Mouse (Mus musculus) bone marrow, adult 2 months (tissue): Measurements from ENCODE around the gene Casz1.

Source experiments
- CTCF ChIP-seq: fragments of 200-500 bp; IDR thresholded peaks from 2 replicates; pipeline ENCODE4 v1.5.1; 2011; ENCODE audit warnings: low read length, control low read depth; ENCODE audit not compliant: control insufficient read depth, insufficient read depth
- POLR2A ChIP-seq: fragments of 200-500 bp; IDR thresholded peaks from 2 replicates; pipeline ENCODE4 v1.6.1; 2011; ENCODE audit warnings: low read depth, mild to moderate bottlenecking, control low read depth, low read length, borderline replicate concordance; ENCODE audit not compliant: control insufficient read depth

DNA sequence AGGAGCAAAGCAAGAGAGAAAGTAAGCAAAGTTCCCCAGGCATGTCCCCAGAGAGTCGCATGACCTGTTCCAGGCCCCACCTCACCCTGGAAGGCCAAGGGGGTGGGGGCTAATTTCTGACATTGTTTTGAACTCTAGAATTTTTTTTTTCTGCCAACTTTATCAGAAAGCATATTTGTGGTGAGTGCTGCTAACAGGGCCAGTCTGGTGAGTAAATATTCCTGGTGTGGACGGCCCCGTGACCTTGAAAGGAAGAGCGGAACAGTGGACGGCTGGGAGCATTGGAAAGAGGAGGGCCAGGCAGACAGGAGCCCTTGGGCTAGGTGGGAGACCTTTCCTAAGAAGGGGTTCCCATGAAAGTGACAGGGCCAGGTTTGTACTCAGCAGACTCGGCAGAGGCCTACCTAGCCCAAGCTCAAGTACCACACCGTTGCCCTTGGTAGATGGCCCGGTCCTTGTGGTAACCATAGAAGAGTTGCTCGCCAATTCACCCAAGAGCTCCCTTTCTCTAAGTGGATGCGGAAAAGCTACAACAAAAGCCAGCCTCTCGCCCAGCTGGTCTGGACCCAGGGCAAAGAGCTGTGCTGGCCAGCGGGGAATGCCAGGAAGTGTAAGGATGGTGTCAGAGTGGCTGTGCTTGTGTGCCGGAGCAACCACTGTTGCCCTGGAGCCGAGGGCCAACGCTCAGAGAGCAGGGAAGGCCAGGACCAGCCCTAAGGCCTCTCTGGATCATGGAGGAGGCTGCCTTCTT is 104.7 kb downstream of the Casz1 start:
- TF ChIP-seq CTCF (no peak), POLR2A (no peak)
